Mouse (Mus musculus) myocyte (in vitro differentiated cells): ENCODE data around the gene Entpd3. TPM values are rescaled to one million over a fixed set of nuclear protein-coding genes. Genes with fewer than 3 reads are reported as not detected.

Experiments used
- H3K27me3 ChIP-seq: one replicate; pipeline ENCODE4 v1.6.1; 2011; ENCODE audit not compliant: control insufficient read depth, insufficient read depth, insufficient read length
- H3K36me3 ChIP-seq: one replicate; pipeline ENCODE4 v1.6.1; 2011; ENCODE audit not compliant: control insufficient read depth, insufficient read depth
- H3K4me2 ChIP-seq: one replicate; pipeline ENCODE4 v1.6.1; 2011; ENCODE audit warnings: low read depth, control low read depth
- H3K4me3 ChIP-seq: one replicate; pipeline ENCODE4 v1.5.1; 2011; ENCODE audit warnings: mild to moderate bottlenecking, control low read depth, moderate library complexity
- H3K79me2 ChIP-seq: one replicate; pipeline ENCODE4 v1.6.1; 2011; ENCODE audit not compliant: control insufficient read depth, insufficient read depth
- H3ac ChIP-seq: one replicate; pipeline ENCODE4 v1.6.1; 2011; ENCODE audit not compliant: control insufficient read depth, insufficient read length
- CEBPB ChIP-seq: IDR thresholded peaks from 2 replicates; pipeline ENCODE4 v1.6.1; 2011; ENCODE audit warnings: mild to moderate bottlenecking, moderate library complexity; ENCODE audit not compliant: poor library complexity, insufficient read depth, severe bottlenecking
- E2F4 ChIP-seq: IDR thresholded peaks from one replicate; pipeline ENCODE4 v1.6.1; 2011; ENCODE audit warnings: mild to moderate bottlenecking, control low read depth, moderate library complexity; ENCODE audit not compliant: insufficient read depth
- MAX ChIP-seq: IDR thresholded peaks from one replicate; pipeline ENCODE4 v1.6.1; 2011; ENCODE audit warnings: low read depth, mild to moderate bottlenecking, control low read depth
- MYOD1 ChIP-seq, 3 experiments: IDR thresholded peaks; one replicate each; pipeline ENCODE4 v1.6.1; 2011; ENCODE audit warnings: control low read depth in 2 of 3, low read depth in 2 of 3, mild to moderate bottlenecking in 2 of 3, moderate library complexity in 1 of 3; ENCODE audit not compliant: insufficient read length in 2 of 3, control insufficient read depth in 1 of 3
- MYOG ChIP-seq, 3 experiments: IDR thresholded peaks; one replicate each; pipeline ENCODE4 v1.6.1; 2011; ENCODE audit warnings: control low read depth in 2 of 3, low read depth in 2 of 3, mild to moderate bottlenecking in 2 of 3; ENCODE audit not compliant: insufficient read length in 2 of 3, control insufficient read depth in 1 of 3, insufficient read depth in 1 of 3
- POLR2A ChIP-seq: IDR thresholded peaks from one replicate; pipeline ENCODE4 v1.6.1; 2011; ENCODE audit warnings: low read depth, mild to moderate bottlenecking, control low read depth, moderate library complexity; ENCODE audit not compliant: insufficient read length
- POLR2AphosphoS2 ChIP-seq: IDR thresholded peaks from one replicate; pipeline ENCODE4 v1.6.1; 2011; ENCODE audit warnings: low read depth, control low read depth; ENCODE audit not compliant: insufficient read length
- REST ChIP-seq: IDR thresholded peaks from one replicate; pipeline ENCODE4 v1.6.1; 2011; ENCODE audit warnings: mild to moderate bottlenecking, control low read depth, moderate library complexity; ENCODE audit not compliant: insufficient read depth, insufficient read length
- SRF ChIP-seq: IDR thresholded peaks from one replicate; pipeline ENCODE4 v1.6.1; 2011; ENCODE audit warnings: low read depth; ENCODE audit not compliant: control insufficient read depth, insufficient read length
- TCF12 ChIP-seq: IDR thresholded peaks from one replicate; pipeline ENCODE4 v1.6.1; 2011; ENCODE audit warnings: mild to moderate bottlenecking, control low read depth; ENCODE audit not compliant: poor library complexity, insufficient read depth, severe bottlenecking
- TCF3 ChIP-seq: IDR thresholded peaks from one replicate; pipeline ENCODE4 v1.6.1; 2011; ENCODE audit warnings: low read depth, control low read depth; ENCODE audit not compliant: insufficient read length
- USF1 ChIP-seq: IDR thresholded peaks from one replicate; pipeline ENCODE4 v1.6.1; 2011; ENCODE audit warnings: low read depth, mild to moderate bottlenecking, control low read depth, moderate library complexity
- polyA plus RNA-seq: library from polyadenylated mRNA; unstranded; fragments of >200 nt; fragmentation: generic; extraction: Trizol; gene quantifications from one replicate; pipeline ENCODE4 v1.2.1, GENCODE M21; 2012; ENCODE audit warnings: missing spikeins

Gene Entpd3
- polyA plus RNA-seq, 1 experiment, result 1.1 TPM

GRCm38 (mm10) chr9:120542241-120542640, 2.6 kb downstream of the Entpd3 start:
- peak overlapping the region; percentile 1 for H3K4me2 ChIP-seq
- no peaks in the 10 kb centered on the region for H3K36me3 ChIP-seq
- H3ac ChIP-seq, result no peak overlapping the region
- H3K4me3 ChIP-seq, result no peak overlapping the region
- no peak for TF ChIP-seq TCF3
- TF ChIP-seq E2F4, result no peak
- no peak for TF ChIP-seq MAX
- TF ChIP-seq SRF, result no peak
- TF ChIP-seq POLR2AphosphoS2, result no peak
- TF ChIP-seq MYOD1 (IDR thresholded peaks at IDR 0.05; ENCODE audit: control insufficient read depth in 1 of 3, insufficient read length in 2 of 3, low read depth in 2 of 3), result no peak
- no peak for TF ChIP-seq CEBPB
- no peak for TF ChIP-seq POLR2A
- TF ChIP-seq MYOG (IDR thresholded peaks at IDR 0.05; ENCODE audit: control insufficient read depth in 1 of 3, insufficient read depth in 1 of 3, insufficient read length in 2 of 3, low read depth in 2 of 3), result no peak
- TF ChIP-seq REST, result no peak
- no peak for TF ChIP-seq TCF12
- no peak for TF ChIP-seq USF1
- no peaks in the 10 kb centered on the region for H3K27me3 ChIP-seq
- H3K79me2 ChIP-seq, result no peaks in the 10 kb centered on the region

- no peaks in the 10 kb centered on the region for H3K79me2 ChIP-seq
- TF ChIP-seq TCF12, result no peak
- no peak for TF ChIP-seq TCF3
- no peaks in the 10 kb centered on the region for H3K27me3 ChIP-seq
- no peak overlapping the region for H3K4me3 ChIP-seq
- no peak overlapping the region for H3K4me2 ChIP-seq
- no peak overlapping the region for H3ac ChIP-seq
- no peaks in the 10 kb centered on the region for H3K36me3 ChIP-seq
Measured at GRCm38 (mm10) chr9:120545994-120546393, 6.4 kb downstream of the Entpd3 start.

GRCm38 (mm10) chr9:120546482-120546881, 6.9 kb downstream of the Entpd3 start:
- H3K4me2 ChIP-seq, result peak overlapping the region; percentile 81
- TF ChIP-seq TCF12 (no peak), REST (no peak), MYOG (IDR thresholded peaks at IDR 0.05; ENCODE audit: control insufficient read depth in 1 of 3, insufficient read depth in 1 of 3, insufficient read length in 2 of 3, low read depth in 2 of 3) (no peak), CEBPB (no peak), MAX (no peak), USF1 (no peak), POLR2A (no peak), TCF3 (no peak), MYOD1 (IDR thresholded peaks at IDR 0.05; ENCODE audit: control insufficient read depth in 1 of 3, insufficient read length in 2 of 3, low read depth in 2 of 3) (no peak)
- no peaks in the 10 kb centered on the region for H3K27me3 ChIP-seq
- no peaks in the 10 kb centered on the region for H3K79me2 ChIP-seq
- no peak overlapping the region for H3ac ChIP-seq
- no peaks in the 10 kb centered on the region for H3K36me3 ChIP-seq
- H3K4me3 ChIP-seq, result no peak overlapping the region

GRCm38 (mm10) chr9:120547026-120547668, 7.5 kb downstream of the Entpd3 start:
- Histone ChIP-seq H3K79me2 (no peaks in the 10 kb centered on the region), H3K4me3 (no peak overlapping the region), H3K4me2 (peak overlapping the region; percentile 81), H3K27me3 (peaks cover 4% of the 10 kb centered on the region), H3ac (no peak overlapping the region), H3K36me3 (no peaks in the 10 kb centered on the region)
- TF ChIP-seq MYOD1 (IDR thresholded peaks at IDR 0.05; ENCODE audit: control insufficient read depth in 1 of 3, insufficient read length in 2 of 3, low read depth in 2 of 3), result peak in 2 of 3 experiments; percentile 36 to 56
- TF ChIP-seq E2F4, result no peak
- peak in 1 of 3 experiments; percentile 72 for TF ChIP-seq MYOG (IDR thresholded peaks at IDR 0.05; ENCODE audit: control insufficient read depth in 1 of 3, insufficient read depth in 1 of 3, insufficient read length in 2 of 3, low read depth in 2 of 3)

- no peak overlapping the region for H3ac ChIP-seq
Measured at GRCm38 (mm10) chr9:120550778-120551177, 11.2 kb downstream of the Entpd3 start.

More at GRCm38 (mm10) chr9:120550778-120551177, 11.2 kb downstream of the Entpd3 start:
- H3K4me3 ChIP-seq, result no peak overlapping the region
- H3K27me3 ChIP-seq, result peaks cover 13% of the 10 kb centered on the region
- H3K79me2 ChIP-seq, result no peaks in the 10 kb centered on the region
- H3K36me3 ChIP-seq, result no peaks in the 10 kb centered on the region
- TF ChIP-seq TCF12 (no peak), E2F4 (no peak), MAX (no peak), POLR2A (no peak), USF1 (no peak), MYOD1 (IDR thresholded peaks at IDR 0.05; ENCODE audit: control insufficient read depth in 1 of 3, insufficient read length in 2 of 3, low read depth in 2 of 3) (no peak), SRF (no peak)
- H3K4me2 ChIP-seq, result no peak overlapping the region
